Mouse (Mus musculus) stomach, embryonic 15.5 days (tissue): ENCODE data around the gene Aebp2. TPM values are rescaled to one million over a fixed set of nuclear protein-coding genes. Genes with fewer than 3 reads are reported as not detected.

Experiments
- ATAC-seq: fragments of 200-750 bp; cut with Nextera tagmentation; 2 replicates; pipeline ENCODE4 v1.8.0; 2017; ENCODE audit warnings: low read depth, moderate number of reproducible peaks, moderate TSS enrichment; ENCODE audit not compliant: insufficient read depth, low FRiP score
- H3K27ac ChIP-seq: fragments of 300-500 bp; sonication (generic); 2 replicates; pipeline ENCODE4 v1.5.1; 2015; ENCODE audit warnings: mild to moderate bottlenecking, inconsistent platforms
- H3K27me3 ChIP-seq: fragments of 300-500 bp; sonication (generic); replicated peaks from 2 replicates; pipeline ENCODE4 v1.6.1; 2015; ENCODE audit warnings: inconsistent platforms
- H3K36me3 ChIP-seq: fragments of 300-500 bp; sonication (generic); 2 replicates; pipeline ENCODE4 v1.6.1; 2015; ENCODE audit warnings: inconsistent platforms
- H3K4me1 ChIP-seq: fragments of 300-500 bp; sonication (generic); 2 replicates; pipeline ENCODE4 v1.6.1; 2015; ENCODE audit warnings: inconsistent platforms
- H3K4me2 ChIP-seq: fragments of 300-500 bp; sonication (generic); 2 replicates; pipeline ENCODE4 v1.6.1; 2015; ENCODE audit warnings: mild to moderate bottlenecking, inconsistent platforms
- H3K4me3 ChIP-seq: fragments of 300-500 bp; sonication (generic); replicated peaks from 2 replicates; pipeline ENCODE4 v1.5.1; 2015; ENCODE audit warnings: inconsistent platforms
- H3K9ac ChIP-seq: fragments of 300-500 bp; sonication (generic); 2 replicates; pipeline ENCODE4 v1.6.1; 2015; ENCODE audit warnings: inconsistent platforms
- H3K9me3 ChIP-seq: fragments of 300-500 bp; sonication (generic); 2 replicates; pipeline ENCODE4 v1.6.1; 2016; ENCODE audit warnings: inconsistent platforms
- WGBS: fragments of 180-500 bp; shearing (Covaris S2); methylation state at CpG from one replicate; pipeline ENCODE4 v1.1.7; 2015; 5-methylcytosine and 5-hydroxymethylcytosine counted together
- polyA plus RNA-seq: library from polyadenylated mRNA; unstranded; fragments of >200 nt; fragmentation: Nextera tagmentation; extraction: Ambion mirVana; gene quantifications from 2 replicates; pipeline ENCODE4 v1.2.1, GENCODE M21; 2015

Aebp2 gene
- polyA plus RNA-seq, 1 experiment from 2014 or later = 12.6 TPM

- no peaks in the 10 kb centered on the region; the same call in 1 of the 2 replicates for H3K4me1 ChIP-seq
Observed at GRCm38 (mm10) chr6:140684403-140684802, 61.9 kb downstream of the Aebp2 start.

GRCm38 (mm10) chr6:140689617-140690404, 67.3 kb downstream of the Aebp2 start:
- H3K27ac ChIP-seq = peak overlapping the region; percentile 63
- H3K4me2 ChIP-seq = no peak overlapping the region
- H3K36me3 ChIP-seq = no peaks in the 10 kb centered on the region
- H3K4me3 ChIP-seq = no peak overlapping the region
- 56% methylated on average over 16 of the region's 16 CpGs for WGBS
- H3K9ac ChIP-seq = no peak overlapping the region
- H3K9me3 ChIP-seq = no peaks in the 10 kb centered on the region
- ATAC-seq = no peak; the same call in 1 of the 2 replicates
- H3K4me1 ChIP-seq = peaks cover 2% of the 10 kb centered on the region; the same call in 1 of the 2 replicates
- H3K27me3 ChIP-seq = no peaks in the 10 kb centered on the region

More at GRCm38 (mm10) chr6:140684403-140684802, 61.9 kb downstream of the Aebp2 start:
- no peak overlapping the region for H3K4me2 ChIP-seq
- 84% methylated on average over 11 of the region's 11 CpGs for WGBS
- no peak overlapping the region for H3K4me3 ChIP-seq
- no peak overlapping the region for H3K27ac ChIP-seq
- no peak overlapping the region for H3K9ac ChIP-seq
- H3K36me3 ChIP-seq = no peaks in the 10 kb centered on the region
- H3K27me3 ChIP-seq = no peaks in the 10 kb centered on the region
- no peaks in the 10 kb centered on the region for H3K9me3 ChIP-seq
- ATAC-seq = no peak

GRCm38 (mm10) chr6:140692160-140692559, 69.7 kb downstream of the Aebp2 start:
- H3K27ac ChIP-seq = no peak overlapping the region
- H3K27me3 ChIP-seq = no peaks in the 10 kb centered on the region
- ATAC-seq = no peak
- H3K36me3 ChIP-seq = no peaks in the 10 kb centered on the region
- no peak overlapping the region for H3K4me3 ChIP-seq
- H3K4me1 ChIP-seq = peaks cover 2% of the 10 kb centered on the region; the same call in 1 of the 2 replicates
- H3K4me2 ChIP-seq = no peak overlapping the region
- H3K9ac ChIP-seq = no peak overlapping the region
- no peaks in the 10 kb centered on the region for H3K9me3 ChIP-seq
- WGBS = 68% methylated on average over 6 of the region's 6 CpGs

- no peaks in the 10 kb centered on the region for H3K9me3 ChIP-seq
- H3K4me3 ChIP-seq = no peak overlapping the region
- H3K4me2 ChIP-seq = no peak overlapping the region
- no peaks in the 10 kb centered on the region for H3K4me1 ChIP-seq
- no peaks in the 10 kb centered on the region for H3K36me3 ChIP-seq
- no peak overlapping the region for H3K27ac ChIP-seq
- WGBS = 54% methylated on average over 12 of the region's 12 CpGs
- H3K9ac ChIP-seq = no peak overlapping the region
- no peaks in the 10 kb centered on the region for H3K27me3 ChIP-seq
- ATAC-seq = no peak
Observed at GRCm38 (mm10) chr6:140696192-140696879, 73.9 kb downstream of the Aebp2 start.

GRCm38 (mm10) chr6:140697994-140698393, 75.5 kb downstream of the Aebp2 start:
- Histone ChIP-seq H3K9me3 (no peaks in the 10 kb centered on the region), H3K27ac (no peak overlapping the region), H3K27me3 (no peaks in the 10 kb centered on the region), H3K36me3 (no peaks in the 10 kb centered on the region), H3K4me2 (no peak overlapping the region), H3K4me1 (no peaks in the 10 kb centered on the region), H3K4me3 (no peak overlapping the region), H3K9ac (no peak overlapping the region)
- no peak for ATAC-seq
- 78% methylated on average over 11 of the region's 11 CpGs for WGBS

GRCm38 (mm10) chr6:140698596-140698995, 76.1 kb downstream of the Aebp2 start:
- Histone ChIP-seq H3K27ac (no peak overlapping the region), H3K9ac (no peak overlapping the region), H3K36me3 (no peaks in the 10 kb centered on the region), H3K4me1 (no peaks in the 10 kb centered on the region), H3K4me2 (no peak overlapping the region), H3K9me3 (no peaks in the 10 kb centered on the region), H3K27me3 (no peaks in the 10 kb centered on the region), H3K4me3 (no peak overlapping the region)
- WGBS = 74% methylated on average over 1 of the region's 1 CpGs
- ATAC-seq = no peak

GRCm38 (mm10) chr6:140701259-140701658, 78.8 kb downstream of the Aebp2 start:
- Histone ChIP-seq H3K27ac (no peak overlapping the region), H3K4me3 (no peak overlapping the region), H3K27me3 (no peaks in the 10 kb centered on the region), H3K4me2 (no peak overlapping the region), H3K36me3 (no peaks in the 10 kb centered on the region), H3K4me1 (no peaks in the 10 kb centered on the region), H3K9ac (no peak overlapping the region), H3K9me3 (no peaks in the 10 kb centered on the region)
- WGBS = 70% methylated on average over 6 of the region's 6 CpGs
- ATAC-seq = no peak

- no peak overlapping the region for H3K9ac ChIP-seq
- H3K36me3 ChIP-seq = no peaks in the 10 kb centered on the region
- H3K9me3 ChIP-seq = no peaks in the 10 kb centered on the region
- WGBS = 89% methylated on average over 10 of the region's 10 CpGs
- H3K27me3 ChIP-seq = no peaks in the 10 kb centered on the region
- ATAC-seq = no peak
- no peak overlapping the region for H3K4me3 ChIP-seq
- no peak overlapping the region for H3K4me2 ChIP-seq
- no peaks in the 10 kb centered on the region for H3K4me1 ChIP-seq
- no peak overlapping the region for H3K27ac ChIP-seq
Observed at GRCm38 (mm10) chr6:140705132-140705531, 82.7 kb downstream of the Aebp2 start.

- H3K27me3 ChIP-seq = no peaks in the 10 kb centered on the region
- no peak overlapping the region for H3K4me2 ChIP-seq
- no peak overlapping the region for H3K9ac ChIP-seq
- no peak for ATAC-seq
- no peaks in the 10 kb centered on the region for H3K36me3 ChIP-seq
- WGBS = 97% methylated on average over 5 of the region's 5 CpGs
- no peaks in the 10 kb centered on the region for H3K4me1 ChIP-seq
- no peaks in the 10 kb centered on the region for H3K9me3 ChIP-seq
- no peak overlapping the region for H3K27ac ChIP-seq
- H3K4me3 ChIP-seq = no peak overlapping the region
Observed at GRCm38 (mm10) chr6:140706056-140706455, 83.6 kb downstream of the Aebp2 start.

GRCm38 (mm10) chr6:140708059-140708458, 85.6 kb downstream of the Aebp2 start:
- WGBS = 59% methylated on average over 10 of the region's 10 CpGs
- ATAC-seq = no peak
- H3K9me3 ChIP-seq = no peaks in the 10 kb centered on the region
- H3K27me3 ChIP-seq = no peaks in the 10 kb centered on the region
- no peak overlapping the region for H3K27ac ChIP-seq
- no peak overlapping the region for H3K9ac ChIP-seq
- no peaks in the 10 kb centered on the region for H3K36me3 ChIP-seq
- H3K4me2 ChIP-seq = no peak overlapping the region
- no peaks in the 10 kb centered on the region for H3K4me1 ChIP-seq
- H3K4me3 ChIP-seq = no peak overlapping the region

- H3K4me2 ChIP-seq = no peak overlapping the region
- no peak for ATAC-seq
Observed at GRCm38 (mm10) chr6:140709415-140710107, 87.1 kb downstream of the Aebp2 start.

GRCm38 (mm10) chr6:140712754-140713153, 90.3 kb downstream of the Aebp2 start:
- H3K4me3 ChIP-seq = no peak overlapping the region
- ATAC-seq = no peak
- H3K9me3 ChIP-seq = no peaks in the 10 kb centered on the region
- no peaks in the 10 kb centered on the region for H3K36me3 ChIP-seq
- 5% methylated on average over 11 of the region's 11 CpGs for WGBS
- H3K4me1 ChIP-seq = no peaks in the 10 kb centered on the region
- H3K4me2 ChIP-seq = no peak overlapping the region
- H3K27ac ChIP-seq = no peak overlapping the region
- H3K27me3 ChIP-seq = no peaks in the 10 kb centered on the region
- no peak overlapping the region for H3K9ac ChIP-seq

More at GRCm38 (mm10) chr6:140709415-140710107, 87.1 kb downstream of the Aebp2 start:
- no peaks in the 10 kb centered on the region for H3K4me1 ChIP-seq
- no peak overlapping the region for H3K9ac ChIP-seq
- H3K27me3 ChIP-seq = no peaks in the 10 kb centered on the region
- 80% methylated on average over 6 of the region's 6 CpGs for WGBS
- no peaks in the 10 kb centered on the region for H3K9me3 ChIP-seq
- H3K4me3 ChIP-seq = no peak overlapping the region
- no peak overlapping the region for H3K27ac ChIP-seq
- H3K36me3 ChIP-seq = no peaks in the 10 kb centered on the region
